Mouse (Mus musculus): ENCODE results near the gene Zfp68. TPM values are rescaled to one million over a fixed set of nuclear protein-coding genes. Genes with fewer than 3 reads are reported as not detected.
A peak's percentile ranks its signal among the peaks of the same experiment; 100 is the strongest.

Zfp68 gene
- polyA plus RNA-seq (2016; fragmentation: Nextera tagmentation; extraction: Ambion mirVana): 60.3 and 63.7 TPM in 2 replicates

GRCm38 (mm10) chr5:138619211-138620128 lies at the start of gene Zfp68:
TSS of gene Zfp68 (minus strand) at chr5:138619761.
- WGBS: under 1% methylated on average over 43 of the region's 43 CpGs
- peak within 1 kb of the TSS; percentile 92 for H3K4me3 ChIP-seq
- peak; percentile 98 for DNase-seq (ENCODE audit: low spot score)
- peaks cover 29% of the 10 kb centered on the region for H3K9me3 ChIP-seq
- H3K27ac ChIP-seq (replicated peaks): peak within 1 kb of the TSS; percentile 99
- peaks cover 40% of the 10 kb centered on the region for H3K36me3 ChIP-seq (replicated peaks)
- H3K27me3 ChIP-seq (replicated peaks; ENCODE audit: low read depth, poor library complexity, severe bottlenecking): no peaks in the 10 kb centered on the region
- peaks cover 15% of the 10 kb centered on the region for H3K4me1 ChIP-seq

GRCm38 (mm10) chr5:138658922-138659321 lies 39.4 kb upstream of the Zfp68 start:
- peak; percentile 75 for DNase-seq (ENCODE audit: low spot score)
- Histone ChIP-seq H3K27ac (replicated peaks) (no peak overlapping the region), H3K4me1 (no peaks in the 10 kb centered on the region), H3K36me3 (replicated peaks) (no peaks in the 10 kb centered on the region), H3K4me3 (no peak overlapping the region), H3K27me3 (replicated peaks; ENCODE audit: low read depth, poor library complexity, severe bottlenecking) (no peaks in the 10 kb centered on the region), H3K9me3 (no peaks in the 10 kb centered on the region)
- WGBS: 19% methylated on average over 5 of the region's 5 CpGs

- Histone ChIP-seq H3K27ac (replicated peaks) (no peak overlapping the region), H3K27me3 (replicated peaks; ENCODE audit: low read depth, poor library complexity, severe bottlenecking) (no peaks in the 10 kb centered on the region), H3K4me1 (no peaks in the 10 kb centered on the region), H3K36me3 (replicated peaks) (no peaks in the 10 kb centered on the region), H3K9me3 (no peaks in the 10 kb centered on the region), H3K4me3 (no peak overlapping the region)
- DNase-seq (ENCODE audit: low spot score): peak; percentile 14
- WGBS: 32% methylated on average over 6 of the region's 6 CpGs
These were observed 38.3 kb upstream of the Zfp68 start for GRCm38 (mm10) chr5:138657854-138658253.

GRCm38 (mm10) chr5:138657407-138657806 lies 37.8 kb upstream of the Zfp68 start:
- DNase-seq (ENCODE audit: low spot score): no peak
- H3K4me3 ChIP-seq: no peak overlapping the region
- H3K4me1 ChIP-seq: no peaks in the 10 kb centered on the region
- no peaks in the 10 kb centered on the region for H3K36me3 ChIP-seq (replicated peaks)
- no peaks in the 10 kb centered on the region for H3K27me3 ChIP-seq (replicated peaks; ENCODE audit: low read depth, poor library complexity, severe bottlenecking)
- no peak overlapping the region for H3K27ac ChIP-seq (replicated peaks)
- H3K9me3 ChIP-seq: no peaks in the 10 kb centered on the region
- WGBS: 92% methylated on average over 3 of the region's 3 CpGs

GRCm38 (mm10) chr5:138656477-138657156 lies 37.1 kb upstream of the Zfp68 start:
- WGBS: 15% methylated on average over 2 of the region's 2 CpGs
- H3K27me3 ChIP-seq (replicated peaks; ENCODE audit: low read depth, poor library complexity, severe bottlenecking): no peaks in the 10 kb centered on the region
- no peak overlapping the region for H3K27ac ChIP-seq (replicated peaks)
- no peaks in the 10 kb centered on the region for H3K9me3 ChIP-seq
- no peak overlapping the region for H3K4me3 ChIP-seq
- DNase-seq (ENCODE audit: low spot score): peak; percentile 43
- peaks cover under 1% of the 10 kb centered on the region; the same call in 1 of the 2 replicates for H3K36me3 ChIP-seq (replicated peaks)
- no peaks in the 10 kb centered on the region for H3K4me1 ChIP-seq

- Histone ChIP-seq H3K27me3 (replicated peaks; ENCODE audit: low read depth, poor library complexity, severe bottlenecking) (no peaks in the 10 kb centered on the region), H3K27ac (replicated peaks) (no peak overlapping the region), H3K4me3 (no peak overlapping the region), H3K9me3 (no peaks in the 10 kb centered on the region), H3K36me3 (replicated peaks) (peaks cover 28% of the 10 kb centered on the region), H3K4me1 (no peaks in the 10 kb centered on the region)
- DNase-seq (ENCODE audit: low spot score): no peak
- 83% methylated on average over 1 of the region's 1 CpGs for WGBS
These were observed 33.4 kb upstream of the Zfp68 start for GRCm38 (mm10) chr5:138652911-138653310.

GRCm38 (mm10) chr5:138641761-138642160 lies 22.2 kb upstream of the Zfp68 start:
- H3K4me3 ChIP-seq: no peak overlapping the region
- 96% methylated on average over 3 of the region's 3 CpGs for WGBS
- H3K9me3 ChIP-seq: no peaks in the 10 kb centered on the region
- DNase-seq (ENCODE audit: low spot score): no peak
- H3K4me1 ChIP-seq: no peaks in the 10 kb centered on the region
- H3K36me3 ChIP-seq (replicated peaks): peaks cover 88% of the 10 kb centered on the region
- no peak overlapping the region for H3K27ac ChIP-seq (replicated peaks)
- H3K27me3 ChIP-seq (replicated peaks; ENCODE audit: low read depth, poor library complexity, severe bottlenecking): no peaks in the 10 kb centered on the region

GRCm38 (mm10) chr5:138641081-138641480 lies 21.5 kb upstream of the Zfp68 start:
- DNase-seq (ENCODE audit: low spot score): no peak
- Histone ChIP-seq H3K4me1 (no peaks in the 10 kb centered on the region), H3K27me3 (replicated peaks; ENCODE audit: low read depth, poor library complexity, severe bottlenecking) (no peaks in the 10 kb centered on the region), H3K27ac (replicated peaks) (no peak overlapping the region), H3K4me3 (no peak overlapping the region), H3K36me3 (replicated peaks) (peaks cover 88% of the 10 kb centered on the region), H3K9me3 (no peaks in the 10 kb centered on the region)
- WGBS: 94% methylated on average over 3 of the region's 3 CpGs

GRCm38 (mm10) chr5:138636486-138636885 lies 16.9 kb upstream of the Zfp68 start:
- Histone ChIP-seq H3K27ac (replicated peaks) (no peak overlapping the region), H3K36me3 (replicated peaks) (peaks cover 62% of the 10 kb centered on the region), H3K4me3 (no peak overlapping the region), H3K27me3 (replicated peaks; ENCODE audit: low read depth, poor library complexity, severe bottlenecking) (no peaks in the 10 kb centered on the region), H3K9me3 (no peaks in the 10 kb centered on the region), H3K4me1 (no peaks in the 10 kb centered on the region)
- no peak for DNase-seq (ENCODE audit: low spot score)
- 95% methylated on average over 2 of the region's 2 CpGs for WGBS

GRCm38 (mm10) chr5:138623478-138623875 lies 3.9 kb upstream of the Zfp68 start:
- Histone ChIP-seq H3K36me3 (replicated peaks) (no peaks in the 10 kb centered on the region; the same call in 1 of the 2 replicates), H3K27ac (replicated peaks) (peak overlapping the region; percentile 90), H3K4me1 (peaks cover 19% of the 10 kb centered on the region), H3K4me3 (peak overlapping the region; percentile 87), H3K9me3 (no peaks in the 10 kb centered on the region), H3K27me3 (replicated peaks; ENCODE audit: low read depth, poor library complexity, severe bottlenecking) (no peaks in the 10 kb centered on the region)
- DNase-seq (ENCODE audit: low spot score): no peak
- 19% methylated on average over 3 of the region's 3 CpGs for WGBS

- H3K27ac ChIP-seq (replicated peaks): peak within 1 kb of the TSS; percentile 90
- H3K36me3 ChIP-seq (replicated peaks): peaks cover 6% of the 10 kb centered on the region
- WGBS: under 1% methylated on average over 30 of the region's 30 CpGs
- no peaks in the 10 kb centered on the region for H3K27me3 ChIP-seq (replicated peaks; ENCODE audit: low read depth, poor library complexity, severe bottlenecking)
- H3K4me3 ChIP-seq: peak within 1 kb of the TSS; percentile 87
- 0 out of 2 replicates have a peak, but pooled peaks cover 1% of the 10 kb centered on the region for H3K9me3 ChIP-seq
- H3K4me1 ChIP-seq: peaks cover 20% of the 10 kb centered on the region
- DNase-seq (ENCODE audit: low spot score): peak; percentile 92
These were observed 3.3 kb upstream of the Zfp68 start, which contains the start of gene A430033K04Rik for GRCm38 (mm10) chr5:138622645-138623477. TSS of gene A430033K04Rik (plus strand) at chr5:138622859.

- H3K27ac ChIP-seq (replicated peaks): no peak overlapping the region
- no peaks in the 10 kb centered on the region for H3K27me3 ChIP-seq (replicated peaks; ENCODE audit: low read depth, poor library complexity, severe bottlenecking)
- peaks cover 20% of the 10 kb centered on the region for H3K4me1 ChIP-seq
- WGBS: 86% methylated on average over 5 of the region's 5 CpGs
- H3K9me3 ChIP-seq: peaks cover 18% of the 10 kb centered on the region
- H3K4me3 ChIP-seq: no peak overlapping the region
- peaks cover 26% of the 10 kb centered on the region for H3K36me3 ChIP-seq (replicated peaks)
- DNase-seq (ENCODE audit: low spot score): no peak
These were observed 1.3 kb upstream of the Zfp68 start for GRCm38 (mm10) chr5:138620836-138621235.
